Mouse (Mus musculus) E14TG2a.4 (cell line): ENCODE data around the gene Wnt8b.
A peak's percentile ranks its signal among the peaks of the same experiment; 100 is the strongest.

ENCODE experiments used
- H3K27me3 ChIP-seq: 2 replicates; pipeline ENCODE4 v1.6.1; 2014; ENCODE audit warnings: low read length, control low read depth; ENCODE audit not compliant: insufficient read depth
- H3K36me3 ChIP-seq: 2 replicates; pipeline ENCODE4 v1.6.1; 2014; ENCODE audit warnings: low read length, control low read depth; ENCODE audit not compliant: insufficient read depth
- H3K4me1 ChIP-seq: replicated peaks from 2 replicates; pipeline ENCODE4 v1.6.1; 2014; ENCODE audit warnings: low read depth, low read length, control low read depth
- H3K4me3 ChIP-seq: replicated peaks from 2 replicates; pipeline ENCODE4 v1.5.1; 2014; ENCODE audit warnings: mild to moderate bottlenecking, low read length
- H3K9me3 ChIP-seq: 2 replicates; pipeline ENCODE4 v1.6.1; 2014; ENCODE audit warnings: low read length, control low read depth
- CTCF ChIP-seq: conservative IDR thresholded peaks from 2 replicates; pipeline ENCODE4 v1.5.1; 2014; ENCODE audit warnings: low read length
- NANOG ChIP-seq: IDR thresholded peaks from 2 replicates; pipeline ENCODE4 v1.6.1; 2014; ENCODE audit warnings: borderline replicate concordance, low read length, mixed read lengths
- POU5F1 ChIP-seq: IDR thresholded peaks from 2 replicates; pipeline ENCODE4 v1.6.1; 2014; ENCODE audit warnings: low read length, borderline replicate concordance

Wnt8b gene

DNA sequence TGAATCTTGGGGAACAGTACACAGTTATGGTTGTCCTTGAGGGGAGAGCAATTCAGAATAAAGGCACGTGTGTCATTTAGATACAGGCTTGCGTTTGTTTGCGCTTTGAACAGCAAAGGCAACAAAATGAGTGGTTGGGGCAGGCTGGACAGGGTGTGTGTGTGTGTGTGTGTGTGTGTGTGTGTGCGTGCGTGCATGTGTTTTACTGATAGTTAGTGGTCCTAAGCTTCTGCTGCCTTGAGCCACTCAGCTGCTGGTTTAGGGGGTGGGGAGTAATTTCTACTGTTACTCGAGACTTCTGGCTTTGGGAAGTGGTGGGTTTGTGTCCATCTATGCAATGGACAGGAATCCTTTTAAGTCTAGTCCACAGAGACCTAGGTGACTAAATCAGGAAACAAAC, 5.7 kb downstream of the Wnt8b start:
- H3K9me3 ChIP-seq: no peaks in the 10 kb centered on the region
- H3K4me3 ChIP-seq: no peak overlapping the region
- peaks cover 55% of the 10 kb centered on the region for H3K27me3 ChIP-seq

DNA sequence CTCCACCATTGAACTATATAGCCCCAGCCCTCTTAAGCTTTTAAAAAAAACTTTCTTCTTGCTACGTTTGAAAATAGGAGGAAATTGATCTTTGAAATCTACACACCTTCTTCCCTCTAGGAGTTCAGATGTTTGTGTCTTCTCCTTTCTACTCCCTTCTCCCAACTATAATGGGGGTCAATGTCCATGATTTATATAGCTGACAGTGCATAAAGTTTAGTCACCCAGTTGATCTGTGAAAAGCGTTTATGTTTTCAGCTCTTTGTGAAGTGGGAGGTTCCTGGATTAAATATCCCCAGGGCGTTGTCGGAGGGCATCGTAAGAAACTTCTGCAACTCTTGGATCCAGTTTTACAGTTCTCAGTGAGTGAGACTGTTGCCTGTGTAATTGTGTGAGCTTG, 7.0 kb downstream of the Wnt8b start:
- Histone ChIP-seq H3K27me3 (peaks cover 62% of the 10 kb centered on the region), H3K4me3 (no peak overlapping the region), H3K9me3 (no peaks in the 10 kb centered on the region), H3K4me1 (peaks cover 5% of the 10 kb centered on the region; the same call in 1 of the 2 replicates), H3K36me3 (no peaks in the 10 kb centered on the region)
- TF ChIP-seq POU5F1 (no peak), CTCF (no peak), NANOG (no peak)

More for the DNA sequence above, 5.7 kb downstream of the Wnt8b start:
- TF ChIP-seq POU5F1 (no peak), CTCF (no peak)
- H3K4me1 ChIP-seq: peaks cover 5% of the 10 kb centered on the region; the same call in 1 of the 2 replicates
- no peaks in the 10 kb centered on the region for H3K36me3 ChIP-seq

DNA sequence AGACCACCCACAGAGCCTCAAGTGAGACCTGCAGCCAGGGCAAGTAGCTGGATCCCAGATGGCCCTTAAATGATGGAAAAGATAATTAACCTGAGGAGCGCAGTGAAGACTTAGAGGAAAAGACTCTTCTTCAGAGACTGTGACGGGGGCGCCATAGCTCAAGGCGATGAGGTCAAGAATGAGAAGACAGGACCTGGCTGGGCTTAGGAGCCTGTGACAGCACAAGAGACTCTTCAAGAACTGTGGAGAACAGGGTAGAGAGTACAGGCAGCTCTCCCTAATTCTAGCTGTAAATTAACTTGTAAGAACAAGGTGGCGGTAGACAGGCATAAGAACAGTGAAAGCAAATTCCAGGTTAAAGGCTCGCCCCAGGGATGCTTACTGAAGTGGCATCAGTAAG, 8.7 kb downstream of the Wnt8b start:
- Histone ChIP-seq H3K36me3 (no peaks in the 10 kb centered on the region), H3K27me3 (peaks cover 63% of the 10 kb centered on the region), H3K9me3 (no peaks in the 10 kb centered on the region), H3K4me3 (no peak overlapping the region), H3K4me1 (peaks cover 5% of the 10 kb centered on the region; the same call in 1 of the 2 replicates)
- no peak for TF ChIP-seq CTCF
- no peak for TF ChIP-seq NANOG
- no peak for TF ChIP-seq POU5F1

DNA sequence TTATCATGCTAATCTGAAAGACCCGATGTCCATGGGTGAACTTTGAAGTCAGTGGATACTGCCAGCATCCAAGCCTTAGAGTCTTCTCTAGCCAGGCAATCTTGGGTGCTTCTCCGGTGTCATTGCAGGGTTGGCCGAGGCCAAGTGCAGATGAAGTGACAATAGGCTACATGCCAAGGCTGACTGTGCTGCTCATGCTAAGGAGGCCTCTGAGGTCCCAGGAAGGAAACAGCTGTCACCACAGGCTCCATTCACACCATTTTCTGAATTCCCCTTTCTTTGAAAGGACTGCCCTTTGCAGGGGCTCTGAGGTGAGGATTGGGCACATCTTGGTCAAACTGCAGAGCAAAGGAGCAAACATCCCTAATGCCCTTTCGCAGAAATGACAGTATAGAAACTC, 9.5 kb downstream of the Wnt8b start:
- Histone ChIP-seq H3K36me3 (no peaks in the 10 kb centered on the region), H3K27me3 (peaks cover 60% of the 10 kb centered on the region), H3K9me3 (no peaks in the 10 kb centered on the region), H3K4me3 (no peak overlapping the region), H3K4me1 (peaks cover 5% of the 10 kb centered on the region; the same call in 1 of the 2 replicates)
- no peak for TF ChIP-seq POU5F1
- no peak for TF ChIP-seq NANOG
- no peak for TF ChIP-seq CTCF

DNA sequence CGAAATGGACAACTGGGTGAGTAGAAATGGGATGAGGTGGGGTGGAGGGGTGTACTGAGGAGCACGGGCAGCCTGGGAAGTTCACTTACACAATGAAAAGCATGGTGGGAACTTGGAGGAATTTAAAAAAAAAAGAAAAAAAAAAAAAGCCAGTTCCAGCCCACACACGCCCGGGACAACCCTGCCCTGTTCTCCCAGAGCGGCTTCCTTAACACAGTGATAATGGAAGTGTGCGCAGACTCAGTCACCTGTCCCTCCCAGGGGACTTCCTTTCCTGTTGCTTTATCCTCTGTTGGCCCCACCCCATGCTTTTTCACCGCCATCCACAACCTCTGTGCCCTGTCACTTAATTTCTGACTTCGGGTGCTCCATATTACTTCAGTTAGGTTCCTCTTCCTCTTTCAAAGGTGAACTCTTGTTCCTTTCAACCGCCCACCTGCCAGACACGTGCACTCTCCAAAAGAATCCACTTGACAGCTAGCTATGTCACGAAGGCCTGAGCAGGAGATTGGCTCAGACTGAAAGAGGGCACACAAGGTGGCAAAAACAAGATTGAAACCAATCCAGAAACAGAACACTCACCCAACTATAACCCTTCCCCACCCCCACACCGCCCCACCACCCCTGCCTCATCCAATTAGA, 17.4 kb downstream of the Wnt8b start:
- Histone ChIP-seq H3K4me3 (peak overlapping the region; percentile 75; the same call in 1 of the 2 replicates), H3K27me3 (peaks cover 83% of the 10 kb centered on the region), H3K9me3 (peaks cover 11% of the 10 kb centered on the region), H3K36me3 (no peaks in the 10 kb centered on the region), H3K4me1 (peaks cover 35% of the 10 kb centered on the region)
- TF ChIP-seq NANOG (no peak), CTCF (no peak), POU5F1 (no peak)

DNA sequence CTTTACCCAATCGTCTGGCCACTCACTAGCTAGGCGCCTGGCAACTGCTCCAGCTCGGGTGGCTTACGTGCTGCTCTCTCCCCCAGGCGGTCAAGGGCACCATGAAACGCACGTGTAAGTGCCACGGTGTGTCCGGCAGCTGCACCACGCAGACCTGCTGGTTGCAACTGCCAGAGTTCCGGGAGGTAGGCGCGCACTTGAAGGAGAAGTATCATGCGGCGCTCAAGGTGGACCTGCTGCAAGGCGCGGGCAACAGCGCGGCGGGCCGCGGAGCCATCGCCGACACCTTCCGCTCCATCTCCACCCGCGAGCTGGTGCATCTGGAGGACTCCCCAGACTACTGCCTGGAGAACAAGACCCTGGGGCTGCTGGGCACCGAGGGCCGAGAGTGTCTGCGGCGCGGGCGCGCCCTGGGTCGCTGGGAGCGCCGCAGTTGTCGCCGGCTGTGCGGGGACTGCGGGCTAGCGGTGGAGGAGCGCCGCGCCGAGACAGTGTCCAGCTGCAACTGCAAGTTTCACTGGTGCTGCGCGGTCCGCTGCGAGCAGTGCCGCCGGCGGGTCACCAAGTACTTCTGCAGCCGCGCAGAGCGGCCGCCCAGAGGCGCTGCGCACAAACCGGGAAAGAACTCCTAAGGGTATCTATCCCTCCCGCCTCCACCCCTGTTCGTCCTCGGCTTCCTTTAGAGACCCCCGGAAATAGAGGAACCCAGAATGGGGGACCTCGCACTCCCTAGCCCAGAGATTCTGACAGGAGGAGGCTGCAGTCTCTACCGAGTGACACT, 18.4 kb downstream of the Wnt8b start:
- peaks cover 84% of the 10 kb centered on the region for H3K27me3 ChIP-seq
- no peaks in the 10 kb centered on the region for H3K36me3 ChIP-seq
- TF ChIP-seq NANOG (no peak), POU5F1 (no peak), CTCF (no peak)
- H3K4me1 ChIP-seq: peaks cover 39% of the 10 kb centered on the region
- peaks cover 11% of the 10 kb centered on the region for H3K9me3 ChIP-seq
- peak overlapping the region; percentile 75 for H3K4me3 ChIP-seq

DNA sequence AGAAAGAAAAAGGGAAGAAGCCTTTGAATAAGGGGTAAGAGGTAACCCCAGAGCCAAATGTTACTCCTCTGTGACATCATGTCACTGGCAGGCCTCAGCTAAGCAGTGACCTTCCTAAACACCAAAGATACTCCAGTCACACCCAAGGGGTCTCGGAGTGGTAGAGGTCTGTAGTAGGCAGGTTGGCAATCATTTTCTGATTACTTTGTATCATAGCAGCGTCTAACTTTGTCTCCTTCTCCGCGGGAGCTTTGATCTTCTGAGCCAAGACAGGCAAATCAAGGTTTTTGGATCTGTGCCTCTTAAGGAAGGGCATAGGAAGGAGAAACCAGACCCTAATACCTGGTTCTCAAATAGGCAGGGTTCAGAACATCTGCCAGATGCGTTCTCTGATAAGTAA, 19.3 kb downstream of the Wnt8b start:
- Histone ChIP-seq H3K27me3 (peaks cover 90% of the 10 kb centered on the region), H3K9me3 (peaks cover 11% of the 10 kb centered on the region), H3K4me3 (no peak overlapping the region), H3K36me3 (no peaks in the 10 kb centered on the region), H3K4me1 (peaks cover 48% of the 10 kb centered on the region)
- no peak for TF ChIP-seq CTCF
- no peak for TF ChIP-seq POU5F1
- TF ChIP-seq NANOG: no peak

DNA sequence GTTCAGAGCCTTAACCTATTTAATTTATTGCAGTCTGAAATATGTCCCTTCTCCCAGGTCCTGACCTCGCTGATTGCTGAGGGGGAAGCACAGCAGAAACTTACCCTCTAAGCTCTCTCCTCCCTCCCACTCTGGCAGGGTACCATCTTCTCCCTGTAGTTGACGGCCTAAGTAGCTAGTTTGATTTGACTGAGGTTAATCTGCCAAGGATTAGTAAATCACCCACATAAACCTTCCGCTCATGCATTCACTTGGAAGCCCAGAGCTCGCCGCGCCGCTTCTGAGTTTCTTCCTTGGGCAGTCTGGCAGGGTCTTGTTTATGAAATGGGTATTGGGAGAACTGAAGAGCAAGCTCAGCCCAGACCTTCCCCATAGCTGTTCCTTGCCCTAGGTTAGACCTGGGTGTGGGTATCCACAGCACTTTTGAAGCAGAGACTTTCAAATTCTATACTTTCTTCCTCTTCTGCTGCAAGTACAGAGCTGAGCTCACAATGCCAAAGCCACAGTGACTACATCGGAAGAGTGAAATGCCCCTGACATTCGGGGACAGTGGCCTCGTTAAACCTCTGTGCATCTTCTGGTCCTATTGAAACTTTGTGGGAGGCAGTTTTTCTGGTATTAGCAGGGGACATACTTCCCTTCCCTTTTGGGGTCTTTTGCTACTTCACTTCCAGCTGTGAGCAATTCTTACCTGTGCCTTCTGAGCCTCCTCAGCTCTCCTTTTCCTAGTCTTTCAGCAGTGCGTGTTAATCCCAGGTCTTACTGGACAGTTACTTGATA, 20.0 kb downstream of the Wnt8b start:
- H3K4me3 ChIP-seq: no peak overlapping the region
- peaks cover 94% of the 10 kb centered on the region for H3K27me3 ChIP-seq
- peaks cover 54% of the 10 kb centered on the region for H3K4me1 ChIP-seq
- TF ChIP-seq CTCF: no peak
- no peak for TF ChIP-seq POU5F1
- H3K36me3 ChIP-seq: no peaks in the 10 kb centered on the region
- H3K9me3 ChIP-seq: peaks cover 11% of the 10 kb centered on the region
